Mouse (Mus musculus): ENCODE measurements at regions not wholly inside any gene's neighbourhood (a gene's known extent, or its start where the extent isn't known, plus 50 kb on each side); places are given as distances from the start of the nearest gene placed in this dataset.

GRCm38 (mm10) chr9:113462267-113462887 lies 245.7 kb downstream of the Pdcd6ip start:
- TF ChIP-seq CTCF (IDR thresholded peaks at IDR 0.05; ENCODE audit: borderline replicate concordance, insufficient read depth, low read depth, low read length) (no peak), POLR2A (IDR thresholded peaks at IDR 0.05; ENCODE audit: borderline replicate concordance, insufficient read depth, low read length) (no peak)
